Mouse (Mus musculus): ENCODE results near the gene Gm3233. TPM values are rescaled to one million over a fixed set of nuclear protein-coding genes. Genes with fewer than 3 reads are reported as not detected.
"Not testable (repeated sequence)": the region's sequence is repeated elsewhere in the genome, so short reads cannot be mapped to it uniquely, and the experiment has no call there.

The Gm3233 gene
- polyA plus RNA-seq, 1 experiment from 2014 or later, result not detected

GRCm38 (mm10) chr10:77724855-77725254, 34.6 kb downstream of the Gm3233 start:
- Histone ChIP-seq H3K36me3 (replicated peaks; ENCODE audit: control insufficient read depth, insufficient read depth, low read depth, low read length) (no peaks in the 10 kb centered on the region), H3K4me2 (ENCODE audit: low read depth, low read length) (no peak overlapping the region), H3K9me3 (replicated peaks; ENCODE audit: control insufficient read depth, low read length) (no peaks in the 10 kb centered on the region), H3K27ac (replicated peaks; ENCODE audit: low read depth, low read length) (no peak overlapping the region), H3K27me3 (ENCODE audit: control insufficient read depth, insufficient read depth, low read length) (no peaks in the 10 kb centered on the region), H3K4me3 (ENCODE audit: low read depth, low read length) (no peak overlapping the region), H3K4me1 (ENCODE audit: control insufficient read depth, insufficient read depth, low read length) (no peaks in the 10 kb centered on the region), H3K9ac (replicated peaks; ENCODE audit: low read length) (no peak overlapping the region)
- whole genome bisulfite sequencing, result 76% methylated on average over 8 of the region's 8 CpGs
- ATAC-seq (replicated peaks; ENCODE audit: insufficient number of reproducible peaks, low FRiP score, low TSS enrichment, low read depth) (no peak), DNase-seq (ENCODE audit: low spot score) (no peak)

GRCm38 (mm10) chr10:77720299-77720698, 39.2 kb downstream of the Gm3233 start, which contains the start of gene Krtap12-1:
Gene Krtap12-1 (plus strand): TSS chr10:77720599.
- not testable (repeated sequence) for ATAC-seq (replicated peaks; ENCODE audit: insufficient number of reproducible peaks, low FRiP score, low TSS enrichment, low read depth); DNase-seq (ENCODE audit: low spot score); H3K27me3 ChIP-seq (ENCODE audit: control insufficient read depth, insufficient read depth, low read length); H3K4me1 ChIP-seq (ENCODE audit: control insufficient read depth, insufficient read depth, low read length); H3K9ac ChIP-seq (replicated peaks; ENCODE audit: low read length); H3K27ac ChIP-seq (replicated peaks; ENCODE audit: low read depth, low read length); H3K4me3 ChIP-seq (ENCODE audit: low read depth, low read length); H3K36me3 ChIP-seq (replicated peaks; ENCODE audit: control insufficient read depth, insufficient read depth, low read depth, low read length); H3K4me2 ChIP-seq (ENCODE audit: low read depth, low read length); H3K9me3 ChIP-seq (replicated peaks; ENCODE audit: control insufficient read depth, low read length)
- WGBS, result 81% methylated on average over 1 of the region's 1 CpGs

- ATAC-seq (replicated peaks; ENCODE audit: insufficient number of reproducible peaks, low FRiP score, low TSS enrichment, low read depth), result no peak
- no peak for DNase-seq (ENCODE audit: low spot score)
- H3K4me2 ChIP-seq (ENCODE audit: low read depth, low read length), result no peak within 1 kb of the TSS
These were observed 44.0 kb downstream of the Gm3233 start, which contains the start of gene Gm10142 for GRCm38 (mm10) chr10:77715507-77715906. Gene Gm10142 (plus strand): TSS chr10:77715807.

DNA sequence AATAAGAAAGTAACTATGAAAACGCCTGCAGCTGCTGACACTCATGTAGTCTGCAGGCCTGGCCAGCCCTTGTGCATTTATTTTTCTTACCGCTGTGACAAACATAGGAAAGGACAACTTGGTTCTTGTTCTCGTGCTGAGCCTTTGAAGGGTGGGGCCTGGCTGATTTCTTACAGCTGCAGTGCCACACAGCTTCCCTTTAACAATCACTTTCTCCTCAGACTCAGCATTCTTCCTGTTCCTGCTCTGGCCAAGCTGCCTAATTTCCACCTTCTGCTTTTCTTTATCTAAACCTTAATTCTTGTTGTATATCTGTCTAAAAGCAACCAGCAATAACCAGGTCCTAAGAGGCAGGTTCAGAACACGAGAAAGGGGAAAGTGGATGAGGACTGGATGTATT, 45.7 kb downstream of the Gm3233 start:
- WGBS, result 57% methylated on average over 4 of the region's 4 CpGs
- Histone ChIP-seq H3K9me3 (replicated peaks; ENCODE audit: control insufficient read depth, low read length) (no peaks in the 10 kb centered on the region), H3K4me2 (ENCODE audit: low read depth, low read length) (no peak overlapping the region), H3K9ac (replicated peaks; ENCODE audit: low read length) (no peak overlapping the region), H3K4me3 (ENCODE audit: low read depth, low read length) (no peak overlapping the region), H3K27ac (replicated peaks; ENCODE audit: low read depth, low read length) (no peak overlapping the region), H3K4me1 (ENCODE audit: control insufficient read depth, insufficient read depth, low read length) (no peaks in the 10 kb centered on the region), H3K27me3 (ENCODE audit: control insufficient read depth, insufficient read depth, low read length) (no peaks in the 10 kb centered on the region), H3K36me3 (replicated peaks; ENCODE audit: control insufficient read depth, insufficient read depth, low read depth, low read length) (no peaks in the 10 kb centered on the region)
- DNase-seq (ENCODE audit: low spot score) (no peak), ATAC-seq (replicated peaks; ENCODE audit: insufficient number of reproducible peaks, low FRiP score, low TSS enrichment, low read depth) (no peak)

More at GRCm38 (mm10) chr10:77715507-77715906, 44.0 kb downstream of the Gm3233 start, which contains the start of gene Gm10142:
- Histone ChIP-seq H3K27ac (replicated peaks; ENCODE audit: low read depth, low read length) (no peak within 1 kb of the TSS), H3K9me3 (replicated peaks; ENCODE audit: control insufficient read depth, low read length) (no peaks in the 10 kb centered on the region), H3K9ac (replicated peaks; ENCODE audit: low read length) (no peak within 1 kb of the TSS), H3K27me3 (ENCODE audit: control insufficient read depth, insufficient read depth, low read length) (no peaks in the 10 kb centered on the region), H3K4me1 (ENCODE audit: control insufficient read depth, insufficient read depth, low read length) (no peaks in the 10 kb centered on the region), H3K4me3 (ENCODE audit: low read depth, low read length) (no peak within 1 kb of the TSS), H3K36me3 (replicated peaks; ENCODE audit: control insufficient read depth, insufficient read depth, low read depth, low read length) (no peaks in the 10 kb centered on the region)
- 93% methylated on average over 1 of the region's 1 CpGs for WGBS

GRCm38 (mm10) chr10:77711157-77711556, 48.3 kb downstream of the Gm3233 start, which contains the start of gene Gm10024:
Gene Gm10024 (plus strand): TSS chr10:77711457.
- not testable (repeated sequence) for H3K9ac ChIP-seq (replicated peaks; ENCODE audit: low read length); H3K27me3 ChIP-seq (ENCODE audit: control insufficient read depth, insufficient read depth, low read length); DNase-seq (ENCODE audit: low spot score); H3K4me2 ChIP-seq (ENCODE audit: low read depth, low read length); H3K27ac ChIP-seq (replicated peaks; ENCODE audit: low read depth, low read length); H3K4me1 ChIP-seq (ENCODE audit: control insufficient read depth, insufficient read depth, low read length); H3K9me3 ChIP-seq (replicated peaks; ENCODE audit: control insufficient read depth, low read length); H3K36me3 ChIP-seq (replicated peaks; ENCODE audit: control insufficient read depth, insufficient read depth, low read depth, low read length); H3K4me3 ChIP-seq (ENCODE audit: low read depth, low read length); ATAC-seq (replicated peaks; ENCODE audit: insufficient number of reproducible peaks, low FRiP score, low TSS enrichment, low read depth)

GRCm38 (mm10) chr10:77709831-77710230, 49.7 kb downstream of the Gm3233 start:
- H3K4me1 ChIP-seq (ENCODE audit: control insufficient read depth, insufficient read depth, low read length), result no peaks in the 10 kb centered on the region
- ATAC-seq (replicated peaks; ENCODE audit: insufficient number of reproducible peaks, low FRiP score, low TSS enrichment, low read depth), result no peak
- no peak overlapping the region for H3K4me2 ChIP-seq (ENCODE audit: low read depth, low read length)
- no peak overlapping the region for H3K4me3 ChIP-seq (ENCODE audit: low read depth, low read length)
- H3K9ac ChIP-seq (replicated peaks; ENCODE audit: low read length), result no peak overlapping the region
- H3K36me3 ChIP-seq (replicated peaks; ENCODE audit: control insufficient read depth, insufficient read depth, low read depth, low read length), result no peaks in the 10 kb centered on the region
- no peaks in the 10 kb centered on the region for H3K27me3 ChIP-seq (ENCODE audit: control insufficient read depth, insufficient read depth, low read length)
- no peaks in the 10 kb centered on the region for H3K9me3 ChIP-seq (replicated peaks; ENCODE audit: control insufficient read depth, low read length)
- no peak for DNase-seq (ENCODE audit: low spot score)
- 78% methylated on average over 3 of the region's 3 CpGs for WGBS
- no peak overlapping the region for H3K27ac ChIP-seq (replicated peaks; ENCODE audit: low read depth, low read length)

Other genes starting within 250 kb of the Gm3233 start
- gene Fam207a, start 243.9 kb downstream of the Gm3233 start, polyA plus RNA-seq (2014; fragmentation: Nextera tagmentation; extraction: Ambion mirVana), result 40.6 and 42.3 TPM in 2 replicates
- 1.3 and 1.4 TPM in 2 replicates for gene Itgb2, start 229.4 kb downstream of the Gm3233 start, polyA plus RNA-seq (2014; fragmentation: Nextera tagmentation; extraction: Ambion mirVana)
- gene Pttg1ip, start 178.0 kb downstream of the Gm3233 start, polyA plus RNA-seq (2014; fragmentation: Nextera tagmentation; extraction: Ambion mirVana), result 89.2 and 95.6 TPM in 2 replicates
- gene Sumo3, start 153.6 kb downstream of the Gm3233 start, polyA plus RNA-seq (2014; fragmentation: Nextera tagmentation; extraction: Ambion mirVana), result 382 and 410 TPM in 2 replicates
- gene Gm49325, start 153.5 kb downstream of the Gm3233 start, polyA plus RNA-seq (2014; fragmentation: Nextera tagmentation; extraction: Ambion mirVana), result 1.6 TPM in 1 of 2 replicates, not detected in the other
- 41.2 and 44.1 TPM in 2 replicates for gene Ube2g2, start 137.4 kb downstream of the Gm3233 start, polyA plus RNA-seq (2014; fragmentation: Nextera tagmentation; extraction: Ambion mirVana)
- 0.39 and 0.64 TPM in 2 replicates for gene Tspear, start 73.1 kb downstream of the Gm3233 start, polyA plus RNA-seq (2014; fragmentation: Nextera tagmentation; extraction: Ambion mirVana)
- gene Gm19402, start 68.9 kb downstream of the Gm3233 start, polyA plus RNA-seq (2014; fragmentation: Nextera tagmentation; extraction: Ambion mirVana), result not detected in 2 replicates
- gene Gm9508, start 62.4 kb downstream of the Gm3233 start, polyA plus RNA-seq (2014; fragmentation: Nextera tagmentation; extraction: Ambion mirVana), result not detected in 2 replicates
- not detected in 2 replicates for gene Gm10272, start 53.1 kb downstream of the Gm3233 start, polyA plus RNA-seq (2014; fragmentation: Nextera tagmentation; extraction: Ambion mirVana)
- not detected in 2 replicates for gene Gm10024, start 48.2 kb downstream of the Gm3233 start, polyA plus RNA-seq (2014; fragmentation: Nextera tagmentation; extraction: Ambion mirVana)
- gene Gm10142, start 43.9 kb downstream of the Gm3233 start, polyA plus RNA-seq (2014; fragmentation: Nextera tagmentation; extraction: Ambion mirVana), result not detected in 2 replicates
- gene Krtap12-1, start 39.1 kb downstream of the Gm3233 start, polyA plus RNA-seq (2014; fragmentation: Nextera tagmentation; extraction: Ambion mirVana), result not detected in 2 replicates
- gene Gm10100, start 33.2 kb downstream of the Gm3233 start, polyA plus RNA-seq (2014; fragmentation: Nextera tagmentation; extraction: Ambion mirVana), result not detected in 2 replicates
- not detected in 2 replicates for gene Gm18596, start 17.0 kb downstream of the Gm3233 start, polyA plus RNA-seq (2014; fragmentation: Nextera tagmentation; extraction: Ambion mirVana)
- not detected in 2 replicates for gene Gm9736, start 8.3 kb downstream of the Gm3233 start, polyA plus RNA-seq (2014; fragmentation: Nextera tagmentation; extraction: Ambion mirVana)
- not detected in 2 replicates for gene Gm3238, start 11.6 kb upstream of the Gm3233 start, polyA plus RNA-seq (2014; fragmentation: Nextera tagmentation; extraction: Ambion mirVana)
- not detected in 2 replicates for gene Gm7138, start 17.3 kb upstream of the Gm3233 start, polyA plus RNA-seq (2014; fragmentation: Nextera tagmentation; extraction: Ambion mirVana)
- not detected in 2 replicates for gene Gm3250, start 22.9 kb upstream of the Gm3233 start, polyA plus RNA-seq (2014; fragmentation: Nextera tagmentation; extraction: Ambion mirVana)
- not detected in 2 replicates for gene Gm7137, start 28.5 kb upstream of the Gm3233 start, polyA plus RNA-seq (2014; fragmentation: Nextera tagmentation; extraction: Ambion mirVana)
- gene Gm9639, start 35.4 kb upstream of the Gm3233 start, polyA plus RNA-seq (2014; fragmentation: Nextera tagmentation; extraction: Ambion mirVana), result not detected in 2 replicates
- not detected in 2 replicates for gene Gm19668, start 39.5 kb upstream of the Gm3233 start, polyA plus RNA-seq (2014; fragmentation: Nextera tagmentation; extraction: Ambion mirVana)
- gene Gm9507, start 52.2 kb upstream of the Gm3233 start, polyA plus RNA-seq (2014; fragmentation: Nextera tagmentation; extraction: Ambion mirVana), result not detected in 2 replicates
- gene Gm2696, start 55.0 kb upstream of the Gm3233 start, polyA plus RNA-seq (2014; fragmentation: Nextera tagmentation; extraction: Ambion mirVana), result not detected in 2 replicates
- not detected in 2 replicates for gene Krtap10-4, start 67.4 kb upstream of the Gm3233 start, polyA plus RNA-seq (2014; fragmentation: Nextera tagmentation; extraction: Ambion mirVana)
- gene Krtap10-10, start 76.3 kb upstream of the Gm3233 start, polyA plus RNA-seq (2014; fragmentation: Nextera tagmentation; extraction: Ambion mirVana), result not detected in 2 replicates
- not detected in 2 replicates for gene Gm36176, start 87.1 kb upstream of the Gm3233 start, polyA plus RNA-seq (2014; fragmentation: Nextera tagmentation; extraction: Ambion mirVana)
- not detected in 2 replicates for gene Gm10318, start 93.2 kb upstream of the Gm3233 start, polyA plus RNA-seq (2014; fragmentation: Nextera tagmentation; extraction: Ambion mirVana)
- gene Gm3285, start 102.3 kb upstream of the Gm3233 start, polyA plus RNA-seq (2014; fragmentation: Nextera tagmentation; extraction: Ambion mirVana), result not detected in 2 replicates
- gene Lrrc3, start 142.9 kb upstream of the Gm3233 start, polyA plus RNA-seq (2014; fragmentation: Nextera tagmentation; extraction: Ambion mirVana), result 2.2 and 2.5 TPM in 2 replicates
- gene Trpm2, start 210.9 kb upstream of the Gm3233 start, polyA plus RNA-seq (2014; fragmentation: Nextera tagmentation; extraction: Ambion mirVana), result 0.43 and 0.86 TPM in 2 replicates
- 25.8 and 27.9 TPM in 2 replicates for gene 1810043G02Rik, start 218.8 kb upstream of the Gm3233 start, polyA plus RNA-seq (2014; fragmentation: Nextera tagmentation; extraction: Ambion mirVana)